Mouse (Mus musculus) C3H10T1/2 (cell line): Measurements from ENCODE around the gene Tsen15. TPM values are rescaled to one million over a fixed set of nuclear protein-coding genes. Genes with fewer than 3 reads are reported as not detected.

Experiments used
- polyA plus RNA-seq, 2 experiments: library from polyadenylated mRNA; unstranded; fragments of >200 nt; fragmentation: generic; extraction: Trizol; gene quantifications; one replicate each; pipeline ENCODE4 v1.2.1; 2012; ENCODE audit warnings: missing spikeins in 2 of 2

The Tsen15 gene
- 10 to 100 TPM; 20.8 to 38.4 TPM for polyA plus RNA-seq

GRCm38 (mm10) chr1:152386188-152386835, at the start of gene Tsen15:
Gene Tsen15 (minus strand): TSS chr1:152386688.

DNA sequence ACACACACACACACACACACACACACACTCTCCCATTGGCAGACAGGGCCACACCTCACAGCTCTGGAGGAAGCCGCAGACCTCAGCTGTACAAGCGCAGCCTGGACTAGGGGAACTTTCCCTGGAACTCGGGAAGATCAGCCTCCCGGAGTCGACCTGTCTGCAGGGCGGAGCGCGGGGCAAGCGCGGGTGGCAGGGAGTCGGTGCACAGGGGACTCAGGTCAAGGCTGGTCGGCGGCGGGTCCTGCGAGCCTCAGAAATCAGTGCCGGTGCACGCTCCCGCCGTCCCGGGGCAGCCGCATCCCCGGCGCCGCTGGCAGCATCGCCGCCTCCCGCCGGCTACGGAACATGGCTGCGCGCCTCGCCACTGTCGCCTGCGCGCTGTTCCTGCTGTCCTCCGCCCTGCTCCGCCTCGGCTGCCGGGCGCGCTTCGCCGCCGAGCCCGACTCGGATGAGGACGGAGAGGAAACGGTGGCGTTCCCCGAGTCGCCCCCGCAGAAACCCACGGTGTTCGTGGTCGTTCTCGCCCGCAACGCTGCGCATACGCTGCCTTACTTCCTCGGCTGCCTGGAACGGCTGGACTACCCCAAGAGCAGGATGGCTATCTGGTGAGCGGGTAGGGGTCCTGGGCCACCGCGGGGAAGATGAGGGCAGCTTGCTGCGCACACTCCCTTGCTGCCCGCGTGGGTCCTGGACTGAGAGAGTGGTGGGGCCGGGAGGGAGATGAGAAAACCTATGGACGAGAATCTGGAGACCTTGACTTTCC, 13.5 kb upstream of the Tsen15 start, which contains the start of gene Colgalt2:
Gene Colgalt2, plus strand, starts transcription at position 41 of the 766 bp plus-strand sequence.

Other genes with a start within 250 kb of the Tsen15 start
- gene Colgalt2, start 13.1 kb upstream of the Tsen15 start, polyA plus RNA-seq = under 1 TPM in 1 of 2 experiments, not detected in 1; under 0.01 TPM